Mouse (Mus musculus) yolk sac, embryonic 10.5 days (tissue): ENCODE measurements around the gene Plekho2.
A peak's percentile ranks its signal among the peaks of the same experiment; 100 is the strongest.

Experiments
- DNase-seq: peaks from one replicate; pipeline ENCODE4 v3.0.0-alpha.2; 2017; ENCODE audit warnings: low spot score

The Plekho2 gene

DNA sequence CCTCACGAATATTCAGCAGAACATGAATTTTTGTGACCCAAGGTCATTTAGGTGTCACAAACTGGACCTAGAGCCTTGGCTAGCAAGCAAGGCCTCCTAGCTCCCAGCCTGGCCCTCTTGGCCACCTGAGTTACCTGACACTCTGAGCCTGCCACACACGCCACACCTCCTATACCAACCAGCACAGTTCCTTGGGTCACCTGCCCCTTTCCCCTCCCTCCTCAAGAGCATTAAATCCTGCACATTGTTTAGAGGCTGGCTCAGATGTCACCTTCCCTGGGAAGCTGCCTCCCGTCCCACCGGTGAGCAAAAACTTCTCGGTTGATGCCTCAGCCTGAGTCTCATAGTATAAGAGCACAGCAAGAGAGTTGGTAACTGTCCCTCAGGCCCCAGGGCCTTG lies 48.6 kb downstream of the Plekho2 start:
- no peak for DNase-seq

- DNase-seq, result no peak
Measured at GRCm38 (mm10) chr9:65529659-65530058, 50.2 kb downstream of the Plekho2 start.

GRCm38 (mm10) chr9:65528417-65529038 lies 51.3 kb downstream of the Plekho2 start:
- no peak for DNase-seq

DNA sequence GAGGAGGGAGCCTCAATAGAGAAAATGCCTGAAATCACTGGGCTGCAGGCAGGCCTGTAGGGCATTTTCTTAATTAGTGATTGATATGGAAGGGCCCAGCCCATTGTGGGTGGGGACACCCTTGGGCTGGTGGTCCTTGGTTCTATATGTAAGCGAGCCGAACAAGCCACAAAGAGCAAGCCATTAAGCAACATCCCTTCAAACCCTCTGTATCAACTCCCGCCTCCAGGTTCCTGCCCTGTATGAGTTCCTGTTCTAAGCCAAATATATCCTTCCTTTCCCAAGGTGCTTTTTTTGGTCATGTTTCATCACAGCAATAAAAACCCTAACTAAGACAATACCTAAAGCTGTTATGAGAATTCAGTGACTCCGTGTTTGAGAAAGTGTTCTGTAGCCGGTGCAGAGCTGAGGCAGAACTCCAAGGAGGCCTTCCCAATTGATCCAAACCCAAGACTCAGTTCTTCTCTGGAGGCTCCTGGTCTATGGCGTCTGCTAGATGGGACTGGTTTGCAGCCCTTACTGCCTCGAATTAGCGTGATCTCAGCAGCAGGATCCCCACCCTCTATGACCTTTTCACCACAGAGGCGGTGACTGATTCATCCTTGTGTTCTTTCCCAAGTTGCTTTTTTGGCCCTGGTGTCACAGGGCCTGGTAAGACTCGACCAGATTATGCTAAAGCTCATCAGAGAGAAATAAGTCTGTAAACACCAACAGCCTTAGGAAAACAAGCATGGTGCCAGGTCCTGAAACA lies 54.2 kb downstream of the Plekho2 start:
- DNase-seq, result no peak

DNA sequence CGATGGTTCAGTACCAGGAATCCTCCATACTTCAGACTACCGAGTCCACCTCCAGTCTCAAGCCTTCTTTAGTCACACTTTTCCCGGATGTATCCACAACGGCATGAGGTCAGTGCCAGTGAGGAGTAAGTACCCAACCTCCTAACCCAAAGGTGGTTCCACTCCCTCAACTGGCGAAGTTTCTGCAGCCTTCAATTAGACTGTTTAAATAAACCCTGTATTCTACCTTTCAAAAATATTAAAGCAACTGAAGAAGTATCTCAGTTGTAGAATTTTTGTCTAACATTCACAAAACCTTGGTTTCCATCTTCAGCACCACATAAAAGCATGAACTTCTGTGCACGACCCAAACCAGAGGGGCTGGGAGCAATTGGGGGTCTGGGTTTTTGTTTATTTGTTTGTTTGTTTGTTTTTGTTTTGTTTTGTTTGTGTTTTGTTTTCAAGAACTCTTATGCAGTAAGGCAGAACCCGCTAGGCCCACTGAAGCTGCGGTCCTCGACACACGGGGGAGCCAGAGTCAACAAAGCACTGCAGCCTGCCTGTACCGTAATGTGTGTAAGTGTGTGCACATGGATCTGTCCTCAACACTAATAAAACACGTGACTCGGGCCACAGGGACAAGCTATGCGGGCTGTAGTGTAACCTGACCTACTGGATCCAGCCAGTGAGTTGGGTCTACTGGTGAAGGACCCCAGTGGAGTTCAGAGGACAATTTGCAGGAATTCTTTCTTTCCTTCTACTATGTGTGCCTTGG lies 56.1 kb downstream of the Plekho2 start:
- DNase-seq, result peak; percentile 71

GRCm38 (mm10) chr9:65520505-65520876 lies 59.3 kb downstream of the Plekho2 start:
- DNase-seq, result no peak

DNA sequence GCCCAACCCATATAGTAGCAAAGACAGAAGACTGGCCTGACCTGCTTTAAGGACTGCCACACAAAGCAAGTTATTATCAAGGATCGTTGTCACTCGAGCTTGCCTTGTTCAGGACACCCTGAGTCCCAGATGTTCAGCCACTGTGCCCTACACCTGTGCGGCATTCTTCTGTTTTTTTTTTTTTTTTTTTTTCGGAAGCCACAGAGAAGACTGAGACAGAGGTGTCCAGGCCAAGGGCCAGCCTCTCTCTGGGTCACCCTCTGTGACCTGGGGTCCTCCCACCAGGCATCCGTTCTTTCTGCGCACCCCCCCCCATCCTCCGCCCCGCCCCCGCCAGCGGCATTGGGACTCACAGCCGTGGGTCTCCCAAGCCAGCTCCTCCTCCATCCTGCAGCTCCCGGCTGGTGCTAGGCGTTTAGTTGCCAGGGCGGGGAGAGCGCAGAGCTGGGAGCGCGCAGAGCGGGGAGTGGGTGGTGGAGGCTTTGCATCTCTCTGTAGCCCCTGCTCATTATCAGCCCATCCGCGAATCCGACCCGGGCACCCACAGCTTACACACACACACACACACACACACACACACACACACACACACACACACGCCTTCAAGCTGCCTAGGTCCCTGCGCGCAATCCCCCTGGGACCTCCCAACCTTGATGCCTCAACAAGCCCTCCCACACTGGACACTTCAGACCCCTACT lies 59.9 kb downstream of the Plekho2 start, which contains the start of gene Ankdd1a:
TSS of gene Ankdd1a (minus strand) at position 387 of the 698 bp plus-strand sequence.
- no peak for DNase-seq

DNA sequence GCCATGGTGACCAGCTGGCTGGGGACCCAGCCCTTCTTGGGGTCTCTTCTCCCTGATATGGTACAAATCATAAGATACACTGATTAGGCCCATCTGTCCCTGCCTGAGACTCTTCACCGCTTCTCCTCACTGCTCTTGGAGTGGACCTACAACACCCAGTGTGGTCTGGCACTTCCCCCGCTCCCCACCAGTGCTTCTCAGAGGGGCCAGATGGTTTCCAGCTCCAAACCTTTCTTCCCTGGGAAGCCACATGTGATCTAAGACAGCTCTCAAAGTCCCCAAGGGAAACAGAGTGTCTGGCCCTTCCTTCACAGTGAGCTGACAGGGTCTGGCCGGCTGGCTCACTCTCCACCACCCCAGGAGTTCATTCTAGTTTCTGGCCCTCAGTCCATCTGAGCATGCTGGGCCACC lies 65.0 kb downstream of the Plekho2 start:
- DNase-seq, result no peak

- no peak for DNase-seq
Measured at GRCm38 (mm10) chr9:65514431-65514830, 65.4 kb downstream of the Plekho2 start.

- no peak for DNase-seq
Measured at GRCm38 (mm10) chr9:65512520-65512919, 67.3 kb downstream of the Plekho2 start.

DNA sequence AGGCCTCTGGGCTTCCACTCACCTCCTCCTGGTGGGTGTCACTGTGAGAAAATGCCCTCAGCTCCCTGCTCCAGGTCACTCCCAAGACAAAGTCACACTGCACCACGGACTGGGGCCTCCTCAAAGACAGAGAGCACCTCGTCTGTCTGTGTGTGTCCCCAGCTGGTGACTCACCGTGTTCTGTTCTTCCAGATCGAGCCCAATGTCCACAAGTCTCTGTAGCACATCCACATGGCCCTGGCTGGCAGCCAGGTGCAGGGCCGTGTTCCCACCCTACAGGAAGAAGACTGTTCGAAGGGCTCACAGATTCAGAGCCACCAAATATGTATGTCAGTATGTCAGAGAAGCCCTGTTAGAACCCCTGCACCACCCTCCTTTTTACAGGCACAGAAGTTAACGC lies 71.4 kb downstream of the Plekho2 start:
- no peak for DNase-seq

DNA sequence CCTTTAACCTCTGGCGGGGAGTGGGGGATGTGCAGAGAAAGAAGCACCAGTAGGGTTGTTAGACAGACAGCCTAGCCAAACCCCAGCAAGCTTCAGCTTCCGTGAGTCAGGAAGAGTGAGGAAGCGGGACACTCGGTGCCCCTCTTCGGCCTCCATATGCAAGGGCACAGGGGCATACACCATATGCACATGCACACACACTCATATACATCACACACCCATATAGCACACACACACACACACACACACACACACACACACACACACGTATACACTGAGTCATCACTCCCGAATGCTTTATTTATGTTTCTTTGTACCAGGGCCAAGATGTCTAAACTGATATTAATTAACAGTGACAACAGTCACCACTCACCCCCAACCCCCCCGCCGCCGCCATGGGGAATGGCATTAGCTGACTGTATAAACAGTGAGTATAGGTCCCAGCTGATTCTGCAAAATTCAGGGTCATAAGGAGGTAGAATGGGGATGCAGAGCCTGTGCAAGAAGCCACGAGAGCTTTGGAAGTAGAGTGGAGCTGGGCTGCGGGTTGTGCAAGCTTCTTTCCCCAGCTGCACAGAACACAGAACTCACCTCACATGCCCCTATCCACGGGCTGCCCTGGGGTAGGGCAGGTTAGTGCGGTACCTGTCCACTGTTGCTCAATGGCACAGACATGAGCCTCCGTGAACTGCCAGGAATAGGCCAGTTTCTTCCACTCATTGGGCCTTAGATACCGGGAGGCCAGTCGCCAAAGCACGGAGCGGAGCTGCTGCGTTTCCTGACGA lies 76.9 kb downstream of the Plekho2 start:
- no peak for DNase-seq
